Mouse (Mus musculus) spleen, adult 12 weeks (tissue): ENCODE data around the gene Fam107a.
"Not testable (repeated sequence)": the region's sequence is repeated elsewhere in the genome, so short reads cannot be mapped to it uniquely, and the experiment has no call there.

ENCODE experiments used
- DNase-seq: peaks from one replicate; pipeline ENCODE4 v3.0.0; 2022; ENCODE audit warnings: low spot score

Fam107a gene

DNA sequence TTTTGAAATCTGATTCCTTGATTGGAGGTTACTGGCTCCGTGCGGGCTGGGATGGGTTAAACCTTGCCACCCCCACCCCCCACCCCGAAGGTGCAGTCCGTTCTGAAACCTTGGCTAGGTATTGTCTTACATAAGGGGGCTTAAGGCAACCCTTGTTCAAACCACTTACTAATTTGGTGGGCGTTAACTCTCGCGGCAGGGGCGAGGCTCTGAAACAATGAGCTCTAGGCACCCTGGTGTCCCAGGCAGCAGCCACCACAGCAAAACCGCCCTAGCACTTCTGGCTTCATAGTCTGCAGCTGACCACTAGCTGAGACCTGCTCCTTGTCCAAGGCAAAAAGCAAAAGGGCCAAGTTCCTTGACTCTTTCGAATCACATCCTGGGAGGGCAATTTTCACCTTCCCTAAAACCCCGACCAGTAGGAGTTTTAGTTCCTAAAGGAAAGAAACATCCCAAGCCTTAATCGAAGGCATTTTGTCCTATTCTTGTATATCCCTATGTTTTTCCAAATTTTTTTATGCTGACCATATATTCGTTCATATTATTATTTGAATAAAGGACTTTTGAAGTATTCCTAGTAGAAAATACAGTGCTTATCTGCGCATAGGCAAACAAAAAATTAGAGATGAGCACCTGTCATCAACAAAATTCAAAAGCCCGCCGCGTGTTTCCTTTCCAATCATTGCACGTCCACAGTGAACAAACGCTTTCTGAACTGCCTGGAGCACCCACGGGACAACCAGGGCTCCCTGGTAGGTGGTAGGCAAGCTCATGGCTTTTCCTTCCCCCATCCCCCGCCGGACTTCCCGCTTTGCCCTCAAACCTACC, 1.2 kb downstream of the Fam107a start:
- no peak for DNase-seq

DNA sequence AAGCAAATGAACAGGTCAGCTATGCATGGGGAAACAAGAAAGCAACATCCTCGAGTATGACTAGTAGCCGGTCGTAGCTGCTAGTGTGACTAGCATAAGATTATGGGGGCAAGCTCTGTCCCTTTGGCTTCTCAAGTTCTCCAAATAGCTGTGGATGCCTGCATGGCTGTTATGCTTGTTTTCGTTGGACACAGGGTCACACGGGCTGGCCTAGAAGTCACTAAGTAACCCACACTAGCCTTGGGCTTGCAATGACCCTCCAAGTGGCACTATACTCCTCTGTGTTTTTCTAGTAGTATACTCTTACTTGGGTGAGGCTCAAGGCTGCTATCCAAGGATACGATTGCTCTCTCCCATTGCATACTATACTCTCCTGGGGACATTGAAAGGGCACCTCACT, 2.7 kb downstream of the Fam107a start:
- no peak for DNase-seq

DNA sequence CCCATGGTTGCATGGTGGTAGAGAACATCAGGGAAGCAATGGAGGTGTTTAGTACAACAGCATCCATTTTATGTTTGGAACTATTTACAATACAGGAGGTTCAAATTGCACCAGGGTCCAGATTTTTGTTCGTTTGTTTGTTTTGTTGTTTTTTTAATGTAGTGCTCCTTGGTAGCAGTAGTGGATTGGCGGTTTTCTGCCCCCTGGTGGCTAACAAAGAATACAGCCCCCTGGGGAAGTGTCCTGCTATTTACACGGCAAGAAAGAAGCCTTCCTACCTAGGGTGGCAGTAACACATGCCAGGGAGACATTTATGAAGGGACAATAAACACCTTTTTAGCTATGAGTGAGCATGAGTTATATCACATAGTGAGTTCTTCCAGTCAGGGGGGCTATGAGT, 3.3 kb downstream of the Fam107a start:
- DNase-seq, result no peak

DNA sequence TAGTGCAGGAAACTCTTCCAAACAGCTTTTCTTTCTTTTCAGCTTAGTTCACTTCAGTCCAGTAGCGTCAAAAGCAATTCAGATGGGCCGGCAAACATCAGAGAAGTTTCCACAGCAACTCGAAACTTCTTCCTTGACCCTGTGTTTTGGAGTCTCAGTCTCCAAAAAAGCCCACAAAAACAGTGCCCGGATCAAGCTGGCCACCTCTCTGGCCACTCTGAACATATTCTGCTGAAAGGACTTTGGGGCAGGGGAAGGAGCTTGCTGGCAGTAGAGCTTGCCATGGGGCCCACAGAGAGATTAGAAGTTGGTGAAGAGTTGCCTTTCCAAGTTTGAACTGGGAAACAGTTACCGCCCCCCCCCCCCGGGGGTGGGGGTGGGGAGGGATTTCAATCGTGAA, 3.9 kb downstream of the Fam107a start:
- DNase-seq, result no peak

DNA sequence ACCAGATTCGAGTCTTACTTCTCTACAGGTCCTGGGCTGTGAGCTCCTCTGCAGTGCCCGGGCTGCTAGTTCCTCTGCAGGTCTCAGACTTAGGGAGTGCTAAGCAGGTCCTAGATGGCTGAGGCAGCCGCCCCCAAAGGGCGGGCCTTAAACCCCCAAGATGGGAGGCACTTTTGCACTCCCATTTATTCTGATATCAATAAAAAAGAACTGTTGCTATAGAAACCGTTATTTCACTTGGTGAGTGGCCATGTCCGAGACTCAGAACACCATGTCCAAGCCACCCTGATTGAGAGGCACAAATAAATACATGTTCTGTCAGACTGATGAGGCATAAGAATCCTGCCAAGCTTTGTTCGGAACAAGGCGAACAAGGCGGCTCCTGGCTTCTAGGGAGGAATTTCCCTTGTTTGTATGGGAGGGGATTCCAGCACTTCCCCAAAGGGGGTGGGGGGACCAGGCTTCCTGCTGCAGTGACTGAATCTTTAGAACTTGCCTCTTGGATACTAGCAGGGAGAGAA, 8.1 kb downstream of the Fam107a start:
- no peak for DNase-seq

- no peak for DNase-seq
Measured at GRCm38 (mm10) chr14:8308650-8309049, 9.2 kb downstream of the Fam107a start.

DNA sequence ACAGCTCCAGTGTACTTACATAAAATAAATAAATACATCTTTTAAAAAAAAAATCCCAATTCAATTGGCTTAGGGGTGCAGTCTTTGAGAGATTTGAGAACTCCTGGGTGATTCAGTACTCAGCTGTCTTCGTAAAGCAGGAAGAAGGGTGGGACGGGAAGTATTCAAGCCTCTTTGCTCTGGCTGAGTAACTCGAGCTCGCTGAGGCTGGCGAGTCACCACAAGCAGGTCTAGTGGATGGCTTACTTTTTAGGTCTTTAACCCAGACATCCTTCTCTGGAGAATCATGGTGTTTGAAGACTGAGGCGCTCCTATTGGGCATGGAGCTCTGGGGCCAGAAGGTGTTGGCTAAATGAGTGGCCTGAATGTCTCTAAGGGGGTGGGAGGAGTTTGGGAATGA, 10.9 kb downstream of the Fam107a start:
- no peak for DNase-seq

GRCm38 (mm10) chr14:8305014-8305413, 12.8 kb downstream of the Fam107a start:
- no peak for DNase-seq

GRCm38 (mm10) chr14:8304082-8304481, 13.7 kb downstream of the Fam107a start:
- DNase-seq, result no peak

DNA sequence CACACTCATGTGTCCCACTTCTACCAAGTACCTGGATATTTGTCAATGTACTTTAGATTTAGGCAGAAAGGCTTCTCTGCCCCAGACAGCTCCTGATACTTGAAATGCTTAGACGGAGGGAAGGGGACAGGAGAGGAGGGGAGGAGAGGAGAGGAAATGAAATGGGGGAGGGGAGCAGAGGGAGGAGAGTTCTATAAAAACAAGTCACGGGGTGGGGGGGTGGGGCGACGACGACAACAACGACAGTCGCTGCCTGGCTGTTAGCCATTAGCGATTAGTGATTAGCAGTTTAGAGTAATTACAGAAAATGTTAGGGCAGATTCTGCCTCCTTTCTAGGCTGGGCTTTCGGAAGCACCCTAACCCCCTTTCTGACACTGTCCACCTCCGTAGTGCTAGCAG, 15.1 kb downstream of the Fam107a start:
- DNase-seq, result no peak

DNA sequence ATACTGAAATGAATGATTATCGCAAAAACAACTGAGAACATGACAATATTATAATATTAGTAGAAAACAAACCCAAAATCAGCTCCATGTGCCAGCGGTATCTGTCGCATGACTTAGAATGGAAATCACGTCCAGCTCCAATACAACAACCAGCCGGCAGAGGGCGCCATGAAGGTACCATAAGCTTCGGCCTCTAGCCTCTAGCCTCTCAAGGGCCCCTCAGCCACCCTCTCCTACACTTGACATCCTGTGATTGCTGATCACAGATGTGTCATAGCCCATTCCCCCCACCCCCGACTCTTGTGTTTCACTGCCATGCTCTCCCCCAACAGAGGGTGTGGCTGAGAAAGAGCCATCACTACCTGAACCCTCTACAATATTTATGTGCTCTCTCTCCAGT, 17.5 kb downstream of the Fam107a start:
- DNase-seq, result no peak

DNA sequence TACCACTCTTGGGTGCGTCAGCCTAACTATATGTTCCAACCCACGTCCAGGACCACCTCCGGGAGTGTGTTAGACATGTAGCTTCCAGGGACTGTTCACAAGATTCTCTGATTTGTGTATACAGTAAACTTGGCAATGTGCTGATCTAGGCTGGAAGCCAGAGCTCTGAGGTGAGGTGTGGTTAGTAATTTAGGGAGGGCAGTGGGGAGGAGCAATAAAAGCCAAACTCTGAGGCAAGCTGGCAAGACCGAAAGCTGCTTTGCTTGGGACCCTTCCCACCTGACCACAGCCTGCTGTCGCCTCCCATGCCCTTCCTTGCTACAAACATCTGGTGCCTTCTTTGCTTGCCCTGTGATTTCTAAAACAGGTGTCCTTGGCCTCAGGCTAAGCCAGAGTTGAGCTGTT, 19.9 kb downstream of the Fam107a start:
- DNase-seq, result no peak

DNA sequence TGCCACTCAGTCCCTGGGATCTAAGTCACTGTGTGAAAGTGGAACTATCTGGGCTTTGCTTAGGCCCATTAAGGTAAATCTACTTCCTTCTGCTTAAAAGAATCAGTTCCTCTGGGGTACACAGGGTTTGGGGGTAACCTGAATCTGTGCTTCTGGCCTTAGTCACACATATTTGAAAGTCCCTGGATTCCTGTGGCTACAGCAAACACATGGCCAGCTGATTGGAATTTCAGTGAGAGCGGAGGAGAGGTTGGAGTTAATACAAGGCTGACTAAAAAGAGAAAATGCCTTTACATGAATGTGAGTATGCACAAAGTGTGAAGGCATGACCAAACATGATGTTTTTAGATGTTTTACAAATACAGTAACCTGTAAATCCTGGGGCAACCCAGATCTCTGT, 23.6 kb downstream of the Fam107a start:
- no peak for DNase-seq

DNA sequence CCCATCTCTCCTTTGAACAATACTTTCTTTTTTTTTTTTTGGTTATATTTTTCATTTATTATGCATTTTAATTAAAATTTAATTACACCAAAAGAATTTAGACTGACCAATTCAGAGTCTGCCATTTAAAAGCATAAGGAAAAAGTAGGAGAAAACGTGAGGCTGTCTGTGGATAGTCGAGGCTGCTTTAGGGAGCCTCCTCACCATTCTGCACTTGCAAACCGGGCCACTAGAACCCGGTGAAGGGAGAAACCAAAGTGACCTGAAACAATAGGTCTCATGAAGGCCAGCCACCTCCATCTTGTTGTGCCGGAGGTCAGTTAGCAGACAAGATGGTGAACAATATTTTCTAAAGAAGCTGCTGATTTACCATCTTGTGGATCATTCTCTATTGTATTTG, 31.2 kb downstream of the Fam107a start:
- DNase-seq, result not testable (repeated sequence)

DNA sequence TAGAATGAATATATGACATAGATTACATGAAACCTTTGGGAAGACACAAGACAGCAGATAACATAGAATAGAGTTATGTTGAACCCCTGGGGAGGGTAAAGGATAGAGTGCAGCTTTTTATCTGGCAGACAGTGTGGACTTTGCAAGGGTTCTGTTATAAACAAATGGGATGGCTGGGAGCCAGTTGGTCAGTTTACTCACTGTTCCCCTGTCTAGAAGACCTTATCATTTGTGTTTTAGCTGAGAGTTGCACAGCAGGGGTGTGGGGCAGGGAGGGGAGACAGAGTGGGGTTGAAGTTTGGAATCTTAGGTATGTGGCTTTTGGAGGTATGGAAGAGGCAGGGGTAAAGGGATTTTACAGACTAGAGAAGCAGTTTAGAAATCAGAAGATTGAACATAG, 34.0 kb downstream of the Fam107a start:
- DNase-seq, result no peak

DNA sequence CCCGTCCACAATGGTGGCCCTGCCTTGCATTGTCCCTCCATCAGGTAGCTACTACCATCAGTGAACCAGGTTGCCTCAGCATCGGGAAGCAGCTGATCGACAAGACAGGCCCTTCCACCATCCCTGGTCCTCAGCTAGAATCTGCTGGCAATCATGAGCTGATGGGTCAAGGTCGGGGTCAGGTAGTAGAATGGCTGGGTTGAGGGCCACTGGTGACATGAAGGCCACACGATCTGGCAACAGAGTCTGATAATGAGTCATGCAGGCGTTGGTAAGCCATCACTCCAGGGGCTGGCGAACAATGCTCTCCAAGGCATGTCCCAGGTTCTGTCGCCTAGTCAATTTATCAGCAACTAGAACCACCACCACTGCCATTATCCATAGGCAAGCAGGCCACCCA, 46.5 kb downstream of the Fam107a start:
- not testable (repeated sequence) for DNase-seq

DNA sequence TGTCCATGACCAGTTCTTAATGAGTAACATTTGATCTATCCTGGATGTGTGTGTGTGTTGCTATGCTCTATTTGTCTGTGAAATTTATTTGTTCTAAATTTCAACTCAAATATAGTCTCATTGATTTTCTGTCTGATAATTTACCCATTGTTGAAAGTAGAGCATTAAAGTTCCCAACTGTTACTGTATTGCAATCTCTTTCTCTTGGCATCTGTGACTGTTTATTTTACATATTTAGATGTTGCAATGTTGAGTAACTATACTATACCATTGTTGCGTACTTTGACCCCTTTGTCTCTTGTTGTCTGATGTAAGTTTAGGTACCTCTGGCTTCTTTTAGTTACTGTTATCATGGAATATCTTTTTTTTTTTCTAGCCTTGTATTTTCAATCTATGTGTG, 53.4 kb downstream of the Fam107a start:
- DNase-seq, result no peak

DNA sequence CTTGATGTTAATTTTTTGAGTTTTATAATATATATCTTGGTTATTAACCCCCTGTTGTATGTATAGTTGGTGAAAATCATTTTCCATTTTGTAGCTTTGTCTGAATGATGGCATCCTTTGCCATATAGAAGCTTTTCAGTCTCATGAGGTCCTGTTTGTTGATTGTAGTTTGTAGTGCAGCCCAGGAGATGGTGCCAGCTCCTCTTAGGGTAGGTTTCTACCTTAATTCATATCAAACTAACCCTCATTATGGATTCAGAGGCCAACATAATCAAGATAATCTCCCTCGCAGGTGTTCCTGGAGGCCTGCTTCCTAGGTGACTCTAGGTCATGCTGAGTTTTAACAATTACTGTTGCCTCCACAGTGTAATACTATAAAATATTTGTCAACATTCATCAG, 55.6 kb downstream of the Fam107a start:
- no peak for DNase-seq

DNA sequence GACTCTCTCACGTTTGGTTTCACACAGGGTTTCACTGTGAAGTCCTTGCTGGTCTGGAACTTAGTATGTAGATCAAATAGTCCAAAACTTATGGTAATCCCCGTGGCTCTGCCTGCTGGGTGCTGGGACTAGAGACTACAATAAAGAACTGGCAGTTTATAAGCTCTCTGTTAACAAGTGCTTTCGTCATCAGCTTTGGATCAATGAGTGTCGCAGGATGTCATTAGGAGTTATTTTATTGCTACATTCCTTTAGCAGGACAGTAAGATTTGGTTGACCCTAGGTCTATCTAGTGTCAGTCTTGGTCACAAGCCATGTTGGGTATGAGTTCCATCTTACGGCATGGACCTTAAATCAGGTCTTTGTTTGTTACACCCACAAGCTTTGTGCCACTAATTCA, 57.6 kb downstream of the Fam107a start:
- no peak for DNase-seq

- no peak for DNase-seq
Measured at GRCm38 (mm10) chr14:8259166-8259565, 58.7 kb downstream of the Fam107a start, which contains the start of gene Acox2. TSS of gene Acox2 (minus strand) at chr14:8259353.

DNA sequence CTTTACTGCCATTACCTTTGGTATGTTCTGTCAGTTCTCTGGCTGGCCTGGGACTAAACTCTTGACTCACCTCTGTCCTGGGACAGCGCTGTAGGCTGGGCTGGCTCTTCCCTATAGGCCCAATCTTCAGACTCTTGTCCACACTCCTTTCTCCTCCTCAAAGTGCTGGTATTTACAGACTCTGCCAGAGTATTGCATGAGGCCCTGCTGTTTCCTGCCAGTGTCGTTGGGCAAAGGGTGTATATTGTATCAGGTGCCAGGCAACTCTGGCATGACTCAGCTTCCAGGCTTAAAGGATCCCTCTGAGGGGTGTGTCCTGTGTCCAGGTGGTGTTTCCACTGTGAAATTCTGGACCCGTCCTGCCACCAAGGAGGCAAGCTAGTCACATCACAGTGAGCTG, 59.1 kb downstream of the Fam107a start:
- no peak for DNase-seq

DNA sequence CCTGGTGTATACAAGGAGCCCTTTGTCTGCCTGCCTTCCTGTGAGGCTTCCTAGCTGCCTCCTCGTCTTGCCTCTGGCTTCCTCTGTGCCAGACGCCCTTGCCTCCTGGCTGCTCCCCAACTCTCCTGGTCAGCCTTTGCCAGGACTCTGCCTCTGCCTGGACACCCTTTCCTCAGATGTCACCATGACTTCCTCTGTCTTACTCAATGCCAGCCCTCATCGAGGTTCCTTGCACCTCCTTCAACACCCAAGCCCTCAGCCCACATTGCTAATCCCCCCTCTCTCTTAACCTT, 59.5 kb downstream of the Fam107a start:
- no peak for DNase-seq

- DNase-seq, result no peak
Measured at GRCm38 (mm10) chr14:8257521-8258334, 60.1 kb downstream of the Fam107a start.
